Mouse (Mus musculus) 416B (cell line): Measurements from ENCODE around the gene Ammecr1.

Experiments
- DNase-seq: peaks from one replicate; pipeline ENCODE4 v3.0.0; 2011; ENCODE audit warnings: low read depth

Ammecr1 gene

GRCm38 (mm10) chrX:142829267-142829666 is 137.3 kb downstream of the Ammecr1 start:
- DNase-seq = no peak

- no peak for DNase-seq
Observed at GRCm38 (mm10) chrX:142828184-142828908, 138.2 kb downstream of the Ammecr1 start.

GRCm38 (mm10) chrX:142827644-142828043 is 138.9 kb downstream of the Ammecr1 start:
- DNase-seq = peak; percentile 23

GRCm38 (mm10) chrX:142825309-142825708 is 141.2 kb downstream of the Ammecr1 start:
- no peak for DNase-seq

- peak; percentile 34 for DNase-seq
Observed at GRCm38 (mm10) chrX:142821846-142822245, 144.7 kb downstream of the Ammecr1 start.

GRCm38 (mm10) chrX:142821239-142821638 is 145.3 kb downstream of the Ammecr1 start:
- no peak for DNase-seq

- DNase-seq = peak; percentile 46
Observed at GRCm38 (mm10) chrX:142818057-142818682, 148.4 kb downstream of the Ammecr1 start.

- peak; percentile 32 for DNase-seq
Observed at GRCm38 (mm10) chrX:142813146-142813545, 153.4 kb downstream of the Ammecr1 start.

- DNase-seq = peak; percentile 59
Observed at GRCm38 (mm10) chrX:142808411-142808810, 158.1 kb downstream of the Ammecr1 start.

- DNase-seq = no peak
Observed at GRCm38 (mm10) chrX:142806620-142807061, 159.9 kb downstream of the Ammecr1 start.

GRCm38 (mm10) chrX:142806126-142806525 is 160.4 kb downstream of the Ammecr1 start:
- no peak for DNase-seq

- DNase-seq = no peak
Observed at GRCm38 (mm10) chrX:142804596-142804995, 161.9 kb downstream of the Ammecr1 start.
